Mouse (Mus musculus) midbrain, embryonic 12.5 days (tissue): ENCODE measurements around the gene Crybg1. TPM values are rescaled to one million over a fixed set of nuclear protein-coding genes. Genes with fewer than 3 reads are reported as not detected.
A peak's percentile ranks its signal among the peaks of the same experiment; 100 is the strongest.

Experiments
- ATAC-seq: fragments of 200-750 bp; cut with Nextera tagmentation; 2 replicates; pipeline ENCODE4 v1.8.0; 2017; ENCODE audit warnings: low read depth, moderate TSS enrichment, moderate library complexity; ENCODE audit not compliant: low FRiP score
- H3K27ac ChIP-seq: fragments of 300-500 bp; sonication (generic); replicated peaks from 2 replicates; pipeline ENCODE4 v1.5.1; 2016; ENCODE audit warnings: mild to moderate bottlenecking
- H3K27me3 ChIP-seq: fragments of 300-500 bp; sonication (generic); 2 replicates; pipeline ENCODE4 v1.6.1; 2016; ENCODE audit warnings: mild to moderate bottlenecking
- H3K36me3 ChIP-seq: fragments of 300-500 bp; sonication (generic); 2 replicates; pipeline ENCODE4 v1.6.1; 2016
- H3K4me1 ChIP-seq: fragments of 300-500 bp; sonication (generic); 2 replicates; pipeline ENCODE4 v1.6.1; 2016
- H3K4me2 ChIP-seq: fragments of 300-500 bp; sonication (generic); replicated peaks from 2 replicates; pipeline ENCODE4 v1.6.1; 2016; ENCODE audit warnings: mild to moderate bottlenecking, moderate library complexity
- H3K4me3 ChIP-seq: fragments of 300-500 bp; sonication (generic); 2 replicates; pipeline ENCODE4 v1.5.1; 2016; ENCODE audit warnings: mild to moderate bottlenecking
- H3K9ac ChIP-seq: fragments of 300-500 bp; sonication (generic); replicated peaks from 2 replicates; pipeline ENCODE4 v1.6.1; 2016; ENCODE audit warnings: mild to moderate bottlenecking, moderate library complexity
- H3K9me3 ChIP-seq: fragments of 300-500 bp; sonication (generic); 2 replicates; pipeline ENCODE4 v1.6.1; 2016; ENCODE audit warnings: mild to moderate bottlenecking
- WGBS: fragments of 180-500 bp; shearing (Covaris S2); methylation state at CpG from one replicate; pipeline ENCODE4 v1.1.7; 2016; 5-methylcytosine and 5-hydroxymethylcytosine counted together
- polyA plus RNA-seq: library from polyadenylated mRNA; unstranded; fragments of >200 nt; fragmentation: Nextera tagmentation; extraction: Ambion mirVana; gene quantifications from 2 replicates; pipeline ENCODE4 v1.2.1, GENCODE M21; 2016

The Crybg1 gene
- polyA plus RNA-seq, 1 experiment from 2014 or later: 0.77 TPM

GRCm38 (mm10) chr10:44078799-44079521 lies 69.7 kb downstream of the Crybg1 start:
- Histone ChIP-seq H3K9me3 (no peaks in the 10 kb centered on the region), H3K27ac (no peak overlapping the region), H3K4me3 (no peak overlapping the region), H3K36me3 (no peaks in the 10 kb centered on the region), H3K9ac (no peak overlapping the region), H3K4me2 (no peak overlapping the region), H3K4me1 (no peaks in the 10 kb centered on the region), H3K27me3 (no peaks in the 10 kb centered on the region)
- 82% methylated on average over 6 of the region's 6 CpGs for WGBS
- no peak for ATAC-seq

GRCm38 (mm10) chr10:44071095-44071494 lies 77.6 kb downstream of the Crybg1 start:
- Histone ChIP-seq H3K27ac (no peak overlapping the region), H3K9ac (no peak overlapping the region), H3K4me2 (no peak overlapping the region), H3K36me3 (no peaks in the 10 kb centered on the region), H3K4me1 (no peaks in the 10 kb centered on the region), H3K4me3 (no peak overlapping the region), H3K9me3 (no peaks in the 10 kb centered on the region), H3K27me3 (no peaks in the 10 kb centered on the region)
- peak; percentile 54; the same call in 1 of the 2 replicates for ATAC-seq
- WGBS: 4% methylated on average over 4 of the region's 4 CpGs

- no peak overlapping the region for H3K4me2 ChIP-seq
- no peak overlapping the region for H3K9ac ChIP-seq
- no peak overlapping the region for H3K4me3 ChIP-seq
- H3K27me3 ChIP-seq: no peaks in the 10 kb centered on the region
- no peaks in the 10 kb centered on the region for H3K36me3 ChIP-seq
- H3K27ac ChIP-seq: no peak overlapping the region
- 81% methylated on average over 7 of the region's 7 CpGs for WGBS
- no peaks in the 10 kb centered on the region for H3K4me1 ChIP-seq
- no peak for ATAC-seq
- no peaks in the 10 kb centered on the region for H3K9me3 ChIP-seq
Observed at GRCm38 (mm10) chr10:44069131-44069530, 79.5 kb downstream of the Crybg1 start.

GRCm38 (mm10) chr10:44065848-44066360 lies 82.7 kb downstream of the Crybg1 start:
- no peaks in the 10 kb centered on the region for H3K9me3 ChIP-seq
- no peak overlapping the region for H3K4me2 ChIP-seq
- ATAC-seq: no peak
- H3K4me1 ChIP-seq: no peaks in the 10 kb centered on the region
- 86% methylated on average over 6 of the region's 6 CpGs for WGBS
- no peak overlapping the region for H3K4me3 ChIP-seq
- no peak overlapping the region for H3K27ac ChIP-seq
- no peaks in the 10 kb centered on the region for H3K27me3 ChIP-seq
- no peaks in the 10 kb centered on the region for H3K36me3 ChIP-seq
- no peak overlapping the region for H3K9ac ChIP-seq

- no peaks in the 10 kb centered on the region for H3K4me1 ChIP-seq
- no peaks in the 10 kb centered on the region for H3K36me3 ChIP-seq
- H3K27me3 ChIP-seq: no peaks in the 10 kb centered on the region
- no peak overlapping the region for H3K4me3 ChIP-seq
- ATAC-seq: no peak
- WGBS: 88% methylated on average over 4 of the region's 4 CpGs
- H3K9me3 ChIP-seq: no peaks in the 10 kb centered on the region
- H3K9ac ChIP-seq: no peak overlapping the region
- H3K27ac ChIP-seq: no peak overlapping the region
- H3K4me2 ChIP-seq: no peak overlapping the region
Observed at GRCm38 (mm10) chr10:44062981-44063380, 85.7 kb downstream of the Crybg1 start.

GRCm38 (mm10) chr10:44050913-44051312 lies 97.7 kb downstream of the Crybg1 start:
- Histone ChIP-seq H3K4me3 (no peak overlapping the region), H3K4me2 (no peak overlapping the region), H3K9ac (no peak overlapping the region), H3K27ac (no peak overlapping the region), H3K36me3 (no peaks in the 10 kb centered on the region), H3K27me3 (no peaks in the 10 kb centered on the region), H3K9me3 (no peaks in the 10 kb centered on the region), H3K4me1 (peaks cover 5% of the 10 kb centered on the region; the same call in 1 of the 2 replicates)
- WGBS: 83% methylated on average over 6 of the region's 6 CpGs
- no peak for ATAC-seq

- Histone ChIP-seq H3K4me3 (no peak overlapping the region), H3K27ac (no peak overlapping the region), H3K27me3 (no peaks in the 10 kb centered on the region), H3K4me2 (no peak overlapping the region), H3K4me1 (no peaks in the 10 kb centered on the region), H3K36me3 (no peaks in the 10 kb centered on the region), H3K9ac (no peak overlapping the region), H3K9me3 (no peaks in the 10 kb centered on the region)
- WGBS: 67% methylated on average over 4 of the region's 4 CpGs
- no peak for ATAC-seq
Observed at GRCm38 (mm10) chr10:44044727-44045126, 103.9 kb downstream of the Crybg1 start.

GRCm38 (mm10) chr10:44043630-44044029 lies 105.0 kb downstream of the Crybg1 start:
- WGBS: 79% methylated on average over 7 of the region's 7 CpGs
- Histone ChIP-seq H3K4me2 (no peak overlapping the region), H3K9ac (no peak overlapping the region), H3K27me3 (no peaks in the 10 kb centered on the region), H3K9me3 (no peaks in the 10 kb centered on the region), H3K4me1 (no peaks in the 10 kb centered on the region), H3K4me3 (no peak overlapping the region), H3K36me3 (no peaks in the 10 kb centered on the region), H3K27ac (no peak overlapping the region)
- ATAC-seq: no peak

- Histone ChIP-seq H3K27ac (no peak overlapping the region), H3K4me3 (no peak overlapping the region), H3K9ac (no peak overlapping the region), H3K4me2 (no peak overlapping the region), H3K36me3 (no peaks in the 10 kb centered on the region), H3K9me3 (no peaks in the 10 kb centered on the region), H3K4me1 (no peaks in the 10 kb centered on the region), H3K27me3 (no peaks in the 10 kb centered on the region)
- WGBS: 88% methylated on average over 2 of the region's 2 CpGs
- no peak for ATAC-seq
Observed at GRCm38 (mm10) chr10:44039185-44039584, 109.5 kb downstream of the Crybg1 start.

GRCm38 (mm10) chr10:44037918-44038544 lies 110.6 kb downstream of the Crybg1 start:
- Histone ChIP-seq H3K27ac (no peak overlapping the region), H3K4me1 (no peaks in the 10 kb centered on the region), H3K9ac (no peak overlapping the region), H3K27me3 (no peaks in the 10 kb centered on the region), H3K4me3 (no peak overlapping the region), H3K4me2 (no peak overlapping the region), H3K36me3 (no peaks in the 10 kb centered on the region), H3K9me3 (no peaks in the 10 kb centered on the region)
- no peak for ATAC-seq
- 49% methylated on average over 11 of the region's 11 CpGs for WGBS

- Histone ChIP-seq H3K36me3 (no peaks in the 10 kb centered on the region), H3K9ac (no peak overlapping the region), H3K4me2 (no peak overlapping the region), H3K9me3 (no peaks in the 10 kb centered on the region), H3K27me3 (no peaks in the 10 kb centered on the region), H3K4me3 (no peak overlapping the region), H3K4me1 (no peaks in the 10 kb centered on the region), H3K27ac (no peak overlapping the region)
- no peak for ATAC-seq
- 84% methylated on average over 3 of the region's 3 CpGs for WGBS
Observed at GRCm38 (mm10) chr10:44029566-44029965, 119.1 kb downstream of the Crybg1 start.

- Histone ChIP-seq H3K4me1 (no peaks in the 10 kb centered on the region), H3K27ac (no peak overlapping the region), H3K4me2 (no peak overlapping the region), H3K36me3 (no peaks in the 10 kb centered on the region), H3K27me3 (no peaks in the 10 kb centered on the region), H3K9me3 (no peaks in the 10 kb centered on the region), H3K9ac (no peak overlapping the region), H3K4me3 (no peak overlapping the region)
- ATAC-seq: no peak
- 62% methylated on average over 1 of the region's 1 CpGs for WGBS
Observed at GRCm38 (mm10) chr10:44027226-44027625, 121.4 kb downstream of the Crybg1 start.
